Mouse (Mus musculus) C2C12 (cell line): ENCODE data around the gene Rbl1.

Source experiments
- CEBPB ChIP-seq: IDR thresholded peaks from one replicate; pipeline ENCODE4 v1.6.1; 2011; ENCODE audit warnings: low read depth, mild to moderate bottlenecking, control low read depth, moderate library complexity
- CTCF ChIP-seq: IDR thresholded peaks from one replicate; pipeline ENCODE4 v1.5.1; 2011; ENCODE audit not compliant: control insufficient read depth, insufficient read depth, insufficient read length
- MAX ChIP-seq: IDR thresholded peaks from one replicate; pipeline ENCODE4 v1.6.1; 2011; ENCODE audit warnings: mild to moderate bottlenecking, control low read depth
- MYOD1 ChIP-seq: IDR thresholded peaks from one replicate; pipeline ENCODE4 v1.6.1; 2011; ENCODE audit warnings: low read depth; ENCODE audit not compliant: control insufficient read depth, insufficient read length
- MYOG ChIP-seq: IDR thresholded peaks from one replicate; pipeline ENCODE4 v1.6.1; 2011; ENCODE audit not compliant: control insufficient read depth, insufficient read length; ENCODE audit errors: extremely low read depth
- USF1 ChIP-seq: IDR thresholded peaks from one replicate; pipeline ENCODE4 v1.6.1; 2011; ENCODE audit warnings: low read depth, mild to moderate bottlenecking, control low read depth, moderate library complexity

DNA sequence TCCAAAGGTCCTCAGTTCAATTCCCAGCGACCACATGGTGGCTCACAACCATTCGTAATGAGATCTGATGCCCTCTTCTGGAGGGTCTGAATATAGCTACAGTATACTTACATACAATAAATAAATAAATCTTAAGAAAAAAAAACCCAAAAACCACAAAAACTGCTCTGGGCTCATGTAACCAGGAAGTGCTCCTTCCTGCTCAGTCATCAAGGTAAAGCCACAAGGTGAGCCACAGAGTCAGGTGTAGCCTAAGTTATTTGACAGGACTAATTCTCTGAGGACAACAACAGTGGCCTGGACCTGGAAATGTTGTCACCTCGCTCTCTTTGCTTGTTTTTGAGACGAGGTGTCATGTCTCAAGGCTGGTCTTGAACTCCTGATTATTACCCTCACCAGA, 13.7 kb downstream of the Rbl1 start:
- TF ChIP-seq USF1 (no peak), CTCF (no peak), MYOG (no peak), MAX (no peak), CEBPB (no peak), MYOD1 (no peak)
